Mouse (Mus musculus) ES-E14 (cell line): ENCODE measurements around the gene Pla2g6.

Experiments
- CHD2 ChIP-seq: IDR thresholded peaks from 2 replicates; pipeline ENCODE4 v1.6.1; 2014; ENCODE audit warnings: mild to moderate bottlenecking, low read depth, low read length, inconsistent platforms
- MAFK ChIP-seq: IDR thresholded peaks from 2 replicates; pipeline ENCODE4 v1.6.1; 2014; ENCODE audit warnings: mild to moderate bottlenecking, low read depth, low read length, inconsistent platforms; ENCODE audit not compliant: insufficient read depth

DNA sequence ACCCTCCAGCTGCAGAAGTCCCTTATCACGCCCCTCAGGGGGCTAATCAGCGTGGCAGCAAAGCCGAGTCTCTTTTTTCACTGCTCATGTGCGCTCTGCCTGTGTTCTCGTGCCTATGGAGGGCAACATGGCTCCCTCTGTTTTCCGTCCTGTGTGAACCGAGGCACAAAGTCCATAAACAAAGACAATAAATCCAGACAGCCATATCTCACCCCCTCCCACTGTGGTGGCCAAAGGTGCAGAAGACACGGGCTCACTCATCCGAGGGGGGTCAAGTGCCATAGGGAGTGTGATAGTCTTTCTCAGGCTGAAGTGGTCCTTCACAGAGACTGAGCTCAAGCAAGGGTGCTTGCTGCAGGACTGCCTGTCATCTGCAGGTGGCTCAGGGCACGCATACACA, 55.2 kb downstream of the Pla2g6 start:
- TF ChIP-seq MAFK (no peak), CHD2 (no peak)
